Mouse (Mus musculus) small intestine, adult 2 months (tissue): ENCODE measurements around the gene Tnnt3. TPM values are rescaled to one million over a fixed set of nuclear protein-coding genes. Genes with fewer than 3 reads are reported as not detected.

ENCODE experiments used
- H3K27ac ChIP-seq: fragments of 200-500 bp; 2 replicates; pipeline ENCODE4 v1.5.1; 2012; ENCODE audit warnings: low read depth, low read length, control low read depth, inconsistent platforms; ENCODE audit not compliant: insufficient read depth
- H3K27me3 ChIP-seq: fragments of 200-500 bp; 2 replicates; pipeline ENCODE4 v1.6.1; 2012; ENCODE audit warnings: mild to moderate bottlenecking, moderate library complexity, low read length, inconsistent platforms; ENCODE audit not compliant: control insufficient read depth, insufficient read depth
- H3K36me3 ChIP-seq: fragments of 200-500 bp; 2 replicates; pipeline ENCODE4 v1.6.1; 2012; ENCODE audit warnings: mild to moderate bottlenecking, low read length, control low read depth, inconsistent platforms; ENCODE audit not compliant: control insufficient read depth, insufficient read depth
- H3K4me1 ChIP-seq: fragments of 200-500 bp; 2 replicates; pipeline ENCODE4 v1.6.1; 2012; ENCODE audit warnings: low read length, inconsistent platforms, mixed read lengths; ENCODE audit not compliant: control insufficient read depth, insufficient read depth, insufficient read length
- H3K4me3 ChIP-seq: fragments of 200-500 bp; 2 replicates; pipeline ENCODE4 v1.5.1; 2012; ENCODE audit warnings: low read depth, mild to moderate bottlenecking, control low read depth, inconsistent platforms, low read length, moderate library complexity
- CTCF ChIP-seq: fragments of 200-500 bp; IDR thresholded peaks from 2 replicates; pipeline ENCODE4 v1.5.1; 2012; ENCODE audit warnings: low read depth, mild to moderate bottlenecking, control low read depth, inconsistent platforms, low read length, moderate library complexity, mixed read lengths; ENCODE audit not compliant: insufficient replicate concordance, insufficient read length; ENCODE audit errors: extremely low read depth
- POLR2A ChIP-seq: fragments of 200-500 bp; IDR thresholded peaks from 2 replicates; pipeline ENCODE4 v1.6.1; 2012; ENCODE audit warnings: low read depth, mild to moderate bottlenecking, control low read depth, inconsistent platforms, low read length, moderate library complexity
- WGBS: fragments of 180-500 bp; shearing (Covaris S2); methylation state at CpG from one replicate; pipeline ENCODE4 v1.1.7; 2018; 5-methylcytosine and 5-hydroxymethylcytosine counted together
- polyA plus RNA-seq: library from polyadenylated mRNA; depleted of rRNA; stranded (reverse); fragments of >200 nt; gene quantifications from 2 replicates; pipeline ENCODE4 v1.2.3, GENCODE M21; 2012

Tnnt3 gene
- polyA plus RNA-seq, 1 experiment: not detected

- H3K4me1 ChIP-seq: no peaks in the 10 kb centered on the region
Measured at GRCm38 (mm10) chr7:142551691-142552090, 53.1 kb downstream of the Tnnt3 start.

DNA sequence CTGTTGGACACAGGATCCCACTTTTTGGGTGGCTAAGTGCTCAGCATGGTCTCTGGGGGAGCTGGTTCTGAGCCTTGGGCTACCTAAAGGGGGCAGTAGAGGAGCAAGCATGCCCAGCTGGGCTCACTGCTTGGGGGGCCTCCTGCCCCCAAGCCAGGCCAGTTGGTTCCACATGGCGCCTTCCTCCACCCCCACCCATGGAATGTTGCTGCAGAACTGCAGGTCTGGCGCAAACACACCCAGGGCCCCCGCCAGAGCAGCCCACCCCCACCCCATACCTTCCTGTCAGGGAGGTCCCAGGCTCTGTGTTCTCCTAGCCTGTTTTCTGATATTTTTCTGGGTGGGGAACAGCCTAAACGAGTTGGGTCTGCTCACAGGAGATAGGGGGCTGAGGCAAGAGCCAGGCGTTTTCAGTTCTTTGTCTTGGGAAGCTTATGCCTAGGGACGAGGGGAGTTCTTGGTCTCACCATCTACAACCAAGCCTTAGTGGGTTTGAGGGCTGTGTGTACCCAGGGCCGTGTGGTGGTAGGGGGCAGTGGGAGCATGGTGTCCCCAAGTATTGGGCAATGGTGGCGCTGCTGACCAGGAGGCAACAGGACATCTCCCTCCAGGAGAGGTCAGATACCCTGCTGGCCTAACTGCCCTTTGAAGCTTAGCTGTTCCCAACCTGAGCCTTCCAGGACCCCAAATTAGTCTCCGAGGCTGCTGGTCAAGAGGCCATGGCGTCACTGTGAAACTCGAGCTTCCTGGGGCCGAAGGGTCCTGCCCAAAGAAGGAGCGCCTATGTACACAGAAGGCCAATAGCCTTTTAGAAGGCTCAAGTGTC is 54.2 kb downstream of the Tnnt3 start:
- H3K27me3 ChIP-seq: no peaks in the 10 kb centered on the region
- H3K27ac ChIP-seq: no peak overlapping the region
- H3K36me3 ChIP-seq: no peaks in the 10 kb centered on the region
- no peaks in the 10 kb centered on the region for H3K4me1 ChIP-seq
- 67% methylated on average over 13 of the region's 13 CpGs for WGBS
- TF ChIP-seq POLR2A (no peak), CTCF (no peak)
- no peak overlapping the region for H3K4me3 ChIP-seq

More at GRCm38 (mm10) chr7:142551691-142552090, 53.1 kb downstream of the Tnnt3 start:
- WGBS: 86% methylated on average over 5 of the region's 5 CpGs
- H3K36me3 ChIP-seq: no peaks in the 10 kb centered on the region
- TF ChIP-seq CTCF (no peak), POLR2A (no peak)
- no peaks in the 10 kb centered on the region for H3K27me3 ChIP-seq
- no peak overlapping the region for H3K27ac ChIP-seq
- no peak overlapping the region for H3K4me3 ChIP-seq

DNA sequence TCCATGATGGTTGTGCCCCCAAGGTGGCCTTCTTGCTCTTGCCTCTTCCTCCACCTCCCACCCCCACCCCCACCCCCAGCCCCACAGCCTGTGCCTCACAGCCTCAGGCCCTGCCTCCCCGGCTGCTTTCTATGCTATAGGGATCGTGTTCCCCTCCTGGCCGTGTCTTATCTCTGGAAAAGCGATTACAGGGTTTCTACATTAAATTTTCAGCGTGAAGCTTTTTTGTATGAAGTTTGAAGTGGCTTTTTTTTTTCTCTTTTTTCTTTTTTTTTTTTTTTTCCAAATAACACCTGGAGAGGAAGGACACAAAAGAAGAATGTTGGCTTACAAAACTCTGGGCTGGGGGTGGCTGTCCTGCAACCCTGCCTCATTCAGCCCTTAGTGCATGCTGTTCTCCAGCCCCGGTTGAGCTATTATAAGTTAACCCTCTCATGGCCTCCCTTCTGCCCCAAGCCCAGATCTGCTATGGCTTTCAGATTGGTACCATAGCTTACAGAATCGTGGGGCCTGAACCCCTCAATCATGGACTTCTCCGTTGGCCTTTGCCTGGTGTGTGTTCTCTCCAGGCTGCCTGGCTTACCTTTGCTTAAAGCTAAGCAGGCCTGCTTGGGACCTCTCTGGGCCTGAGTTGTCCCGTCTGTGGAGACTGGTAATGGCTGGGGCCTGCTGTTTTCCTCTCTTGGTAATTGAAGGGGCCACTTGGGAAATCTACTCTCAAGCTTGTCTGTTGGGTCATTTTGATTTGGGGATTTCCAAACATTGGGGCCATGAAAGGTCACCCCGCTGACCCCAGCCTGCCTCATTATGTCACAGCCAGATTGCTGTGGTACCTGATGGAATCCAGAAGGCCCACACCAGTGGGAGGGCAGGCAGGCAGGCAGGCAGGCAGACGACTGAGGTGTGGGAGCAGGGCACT is 55.0 kb downstream of the Tnnt3 start:
- Histone ChIP-seq H3K4me3 (no peak overlapping the region), H3K36me3 (no peaks in the 10 kb centered on the region), H3K27me3 (no peaks in the 10 kb centered on the region), H3K4me1 (no peaks in the 10 kb centered on the region), H3K27ac (no peak overlapping the region)
- TF ChIP-seq POLR2A (no peak), CTCF (no peak)
- WGBS: 66% methylated on average over 11 of the region's 11 CpGs

- no peaks in the 10 kb centered on the region for H3K27me3 ChIP-seq
- no peaks in the 10 kb centered on the region for H3K36me3 ChIP-seq
- TF ChIP-seq POLR2A (no peak), CTCF (no peak)
- H3K4me3 ChIP-seq: no peak overlapping the region
- no peaks in the 10 kb centered on the region for H3K4me1 ChIP-seq
- WGBS: 50% methylated on average over 1 of the region's 1 CpGs
- H3K27ac ChIP-seq: no peak overlapping the region
Measured at GRCm38 (mm10) chr7:142554625-142555024, 56.0 kb downstream of the Tnnt3 start.

DNA sequence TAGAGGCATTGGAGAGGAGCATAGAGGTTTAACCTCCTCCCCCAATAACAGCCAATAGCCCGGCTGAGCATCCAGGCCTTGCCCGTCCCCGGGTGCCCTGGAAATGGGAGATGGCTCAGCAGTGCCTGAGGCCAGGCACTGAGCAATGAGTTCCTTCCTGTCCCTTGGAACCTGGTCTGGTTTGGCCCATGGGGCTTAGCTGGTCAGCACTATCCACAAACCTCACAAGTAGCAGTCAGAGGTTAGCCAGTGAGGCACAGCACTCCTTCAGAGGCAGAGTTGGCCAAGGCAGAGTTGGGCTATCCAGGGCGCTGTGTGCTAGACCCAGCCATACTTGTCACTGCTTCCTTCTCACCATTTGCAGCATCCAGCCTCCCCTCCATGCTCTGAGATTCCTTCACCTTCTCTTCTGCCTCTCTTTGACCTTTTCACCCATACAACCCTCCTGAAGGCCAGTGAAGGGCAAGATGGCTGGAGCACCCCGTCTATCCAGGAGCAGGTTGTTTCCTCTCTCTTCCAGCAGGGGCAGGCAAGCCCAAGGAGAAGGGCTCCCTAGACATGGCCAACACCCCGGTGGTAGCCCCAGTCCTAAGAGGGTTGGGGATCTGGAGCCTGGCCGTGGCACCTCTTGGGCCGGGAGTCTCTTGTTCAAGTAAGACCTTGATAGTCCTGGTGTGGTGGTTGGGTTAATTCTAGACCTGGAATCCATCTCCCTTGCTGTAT is 56.9 kb downstream of the Tnnt3 start:
- H3K4me1 ChIP-seq: no peaks in the 10 kb centered on the region
- 82% methylated on average over 8 of the region's 8 CpGs for WGBS
- H3K36me3 ChIP-seq: no peaks in the 10 kb centered on the region
- no peaks in the 10 kb centered on the region for H3K27me3 ChIP-seq
- no peak for TF ChIP-seq CTCF
- no peak for TF ChIP-seq POLR2A
- H3K27ac ChIP-seq: no peak overlapping the region
- H3K4me3 ChIP-seq: no peak overlapping the region

DNA sequence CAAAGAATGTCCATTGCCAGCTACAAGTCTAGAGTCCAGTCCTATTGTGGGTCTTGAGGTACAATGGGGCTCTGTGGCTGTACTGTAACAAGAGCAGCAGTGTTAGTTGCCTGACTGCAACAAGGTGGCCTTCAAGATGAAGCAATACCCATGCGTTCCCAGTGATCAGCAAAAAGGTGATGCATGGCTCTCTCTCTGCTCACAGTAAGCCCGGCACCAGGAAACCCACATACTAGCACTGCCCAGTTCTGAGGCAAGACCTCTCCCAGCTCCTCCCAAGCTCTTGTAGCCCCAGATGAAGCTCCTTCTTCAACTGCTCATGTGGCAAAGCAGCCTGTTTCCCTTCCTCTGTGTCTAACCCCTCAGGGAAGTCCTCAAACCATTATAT is 57.4 kb downstream of the Tnnt3 start:
- H3K27me3 ChIP-seq: no peaks in the 10 kb centered on the region
- H3K4me3 ChIP-seq: no peak overlapping the region
- no peaks in the 10 kb centered on the region for H3K4me1 ChIP-seq
- TF ChIP-seq CTCF (no peak), POLR2A (no peak)
- H3K27ac ChIP-seq: no peak overlapping the region
- WGBS: 77% methylated on average over 2 of the region's 2 CpGs
- no peaks in the 10 kb centered on the region for H3K36me3 ChIP-seq

DNA sequence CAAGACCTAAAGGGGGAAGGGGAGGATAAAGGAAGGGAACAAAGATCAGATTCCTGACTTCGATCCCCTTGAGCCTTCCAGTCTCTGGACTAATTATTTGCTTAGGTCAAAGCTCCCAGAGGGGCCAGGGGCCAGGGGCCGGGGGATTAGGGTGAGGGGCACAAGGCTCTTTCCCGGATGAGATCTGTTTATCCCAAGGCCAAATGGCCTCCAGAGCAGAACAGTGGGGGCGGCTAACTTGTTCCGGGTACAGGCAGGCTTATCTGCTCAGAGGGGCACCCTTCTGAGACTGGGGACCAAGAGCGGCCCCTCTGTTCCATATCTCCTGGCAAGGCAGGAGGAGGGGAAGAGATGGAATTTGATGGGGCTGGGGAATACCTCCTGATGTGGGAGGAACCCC is 59.1 kb downstream of the Tnnt3 start:
- Histone ChIP-seq H3K27me3 (no peaks in the 10 kb centered on the region), H3K36me3 (no peaks in the 10 kb centered on the region), H3K4me3 (no peak overlapping the region), H3K27ac (no peak overlapping the region), H3K4me1 (no peaks in the 10 kb centered on the region)
- 45% methylated on average over 6 of the region's 6 CpGs for WGBS
- TF ChIP-seq CTCF: no peak
- no peak for TF ChIP-seq POLR2A
